Mouse (Mus musculus) bone marrow macrophage, adult 2 months (primary cell): Measurements from ENCODE around the gene Cntn4. TPM values are rescaled to one million over a fixed set of nuclear protein-coding genes. Genes with fewer than 3 reads are reported as not detected.

ENCODE experiments used
- H3K27ac ChIP-seq: 2 replicates; pipeline ENCODE4 v1.5.1; 2012; ENCODE audit warnings: low read depth, low read length; ENCODE audit not compliant: insufficient read depth
- H3K4me1 ChIP-seq: 2 replicates; pipeline ENCODE4 v1.6.1; 2012; ENCODE audit warnings: low read length; ENCODE audit not compliant: control insufficient read depth, insufficient read depth
- H3K4me3 ChIP-seq: 2 replicates; pipeline ENCODE4 v1.5.1; 2012; ENCODE audit warnings: mild to moderate bottlenecking, low read length, moderate library complexity; ENCODE audit not compliant: insufficient read depth
- CTCF ChIP-seq: IDR thresholded peaks from 2 replicates; pipeline ENCODE4 v1.5.1; 2012; ENCODE audit warnings: low read depth, mild to moderate bottlenecking, low read length, moderate library complexity
- POLR2A ChIP-seq: IDR thresholded peaks from 2 replicates; pipeline ENCODE4 v1.6.1; 2012; ENCODE audit warnings: mild to moderate bottlenecking, low read depth, low read length, borderline replicate concordance
- polyA plus RNA-seq: library from polyadenylated mRNA; stranded (reverse); fragments of >200 nt; gene quantifications from 2 replicates; pipeline ENCODE4 v1.2.4, GENCODE M21; 2012; ENCODE audit not compliant: missing spikeins, insufficient read depth, insufficient read length

The Cntn4 gene
- polyA plus RNA-seq, 1 experiment = not detected

GRCm38 (mm10) chr6:106283815-106284214, 606.4 kb downstream of the Cntn4 start:
- no peak overlapping the region for H3K4me3 ChIP-seq
- no peak overlapping the region for H3K27ac ChIP-seq
- H3K4me1 ChIP-seq = peaks cover 3% of the 10 kb centered on the region
- TF ChIP-seq CTCF = no peak
- TF ChIP-seq POLR2A = no peak

- TF ChIP-seq CTCF (no peak), POLR2A (no peak)
- Histone ChIP-seq H3K4me1 (no peaks in the 10 kb centered on the region), H3K27ac (no peak overlapping the region), H3K4me3 (no peak overlapping the region)
Observed at GRCm38 (mm10) chr6:106299451-106299850, 622.0 kb downstream of the Cntn4 start.

GRCm38 (mm10) chr6:106300179-106300578, 622.7 kb downstream of the Cntn4 start:
- Histone ChIP-seq H3K4me1 (no peaks in the 10 kb centered on the region), H3K4me3 (no peak overlapping the region), H3K27ac (no peak overlapping the region)
- TF ChIP-seq CTCF = no peak
- no peak for TF ChIP-seq POLR2A

GRCm38 (mm10) chr6:106302435-106302834, 625.0 kb downstream of the Cntn4 start:
- no peak overlapping the region for H3K4me3 ChIP-seq
- no peak overlapping the region for H3K27ac ChIP-seq
- no peaks in the 10 kb centered on the region for H3K4me1 ChIP-seq
- TF ChIP-seq POLR2A = no peak
- no peak for TF ChIP-seq CTCF

GRCm38 (mm10) chr6:106328987-106329386, 651.5 kb downstream of the Cntn4 start:
- Histone ChIP-seq H3K27ac (no peak overlapping the region), H3K4me3 (no peak overlapping the region), H3K4me1 (no peaks in the 10 kb centered on the region)
- TF ChIP-seq POLR2A (no peak), CTCF (no peak)

DNA sequence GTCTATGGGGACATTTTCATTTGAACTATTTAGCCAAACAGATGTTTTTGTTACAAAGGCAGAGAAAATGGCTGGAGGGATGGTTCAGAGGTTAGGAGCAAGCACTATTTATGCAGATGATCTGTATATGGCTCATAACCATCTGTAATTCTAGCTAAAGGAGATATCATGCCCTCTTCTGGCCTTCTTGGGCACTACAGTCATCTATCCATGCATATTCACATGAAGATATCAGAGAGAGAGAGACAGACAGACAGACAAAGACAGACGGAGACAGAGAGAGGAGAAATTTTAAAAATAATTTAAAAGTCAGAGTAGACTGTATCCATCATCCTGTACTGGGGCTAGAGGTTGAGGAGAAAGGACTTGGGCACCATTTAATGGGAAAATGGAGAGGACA, 652.2 kb downstream of the Cntn4 start:
- no peaks in the 10 kb centered on the region for H3K4me1 ChIP-seq
- TF ChIP-seq POLR2A (no peak), CTCF (no peak)
- no peak overlapping the region for H3K4me3 ChIP-seq
- no peak overlapping the region for H3K27ac ChIP-seq

- no peak for TF ChIP-seq POLR2A
- TF ChIP-seq CTCF = no peak
Observed at GRCm38 (mm10) chr6:106332466-106332865, 655.0 kb downstream of the Cntn4 start.

GRCm38 (mm10) chr6:106332933-106333332, 655.5 kb downstream of the Cntn4 start:
- TF ChIP-seq CTCF (no peak), POLR2A (no peak)
- Histone ChIP-seq H3K27ac (no peak overlapping the region), H3K4me3 (no peak overlapping the region)

More at GRCm38 (mm10) chr6:106332466-106332865, 655.0 kb downstream of the Cntn4 start:
- no peaks in the 10 kb centered on the region; the same call in 1 of the 2 replicates for H3K4me1 ChIP-seq
- H3K27ac ChIP-seq = no peak overlapping the region
- H3K4me3 ChIP-seq = no peak overlapping the region

DNA sequence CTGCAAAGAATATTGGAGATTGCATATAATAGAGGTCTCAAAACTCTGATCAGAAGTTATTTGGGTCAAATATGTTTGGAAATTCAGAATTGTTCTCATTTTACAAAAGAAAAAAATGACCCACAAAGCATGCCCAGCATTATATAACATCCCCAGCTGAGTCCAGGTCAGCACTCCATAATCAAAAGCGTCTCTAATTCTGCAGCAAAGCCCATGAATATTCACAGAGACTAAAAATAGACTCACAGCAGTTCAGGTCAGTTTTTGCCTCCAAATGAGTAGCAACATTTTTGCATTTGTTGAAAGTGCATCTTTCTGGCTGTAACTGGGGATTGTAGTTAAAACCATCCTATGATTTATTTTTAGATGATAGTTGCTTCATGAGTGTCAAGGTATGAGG, 657.6 kb downstream of the Cntn4 start:
- no peak overlapping the region for H3K4me3 ChIP-seq
- no peaks in the 10 kb centered on the region; the same call in 1 of the 2 replicates for H3K4me1 ChIP-seq
- TF ChIP-seq CTCF (no peak), POLR2A (no peak)
- no peak overlapping the region for H3K27ac ChIP-seq

More at GRCm38 (mm10) chr6:106332933-106333332, 655.5 kb downstream of the Cntn4 start:
- no peaks in the 10 kb centered on the region; the same call in 1 of the 2 replicates for H3K4me1 ChIP-seq

GRCm38 (mm10) chr6:106336805-106337204, 659.3 kb downstream of the Cntn4 start:
- TF ChIP-seq POLR2A (no peak), CTCF (no peak)
- H3K4me1 ChIP-seq = no peaks in the 10 kb centered on the region; the same call in 1 of the 2 replicates
- H3K4me3 ChIP-seq = no peak overlapping the region
- H3K27ac ChIP-seq = no peak overlapping the region

- no peaks in the 10 kb centered on the region; the same call in 1 of the 2 replicates for H3K4me1 ChIP-seq
- H3K27ac ChIP-seq = no peak overlapping the region
- TF ChIP-seq CTCF = no peak
- TF ChIP-seq POLR2A = no peak
- no peak overlapping the region for H3K4me3 ChIP-seq
Observed at GRCm38 (mm10) chr6:106337829-106338228, 660.4 kb downstream of the Cntn4 start.
